In genomic region chr4:59231266-59232055, GRCm38 (mm10) we compare ENCODE assay signal across 12 mouse cellular contexts. TPM values are rescaled to one million over a fixed set of nuclear protein-coding genes. Genes with fewer than 3 reads are reported as not detected.
DNase-seq lines count a peak whose midpoint lies in the region; ATAC-seq and TF ChIP-seq lines count a peak whose summit lies in the region.
"Had no signal": no experiment of that assay in that cellular context is flagged by ENCODE, and none has a peak within 500 bp of the region (broad histone marks: within the 10 kb centered on the region; RNA-seq: fewer than 3 reads in every experiment).

No protein-coding gene starts in this region.

- ATAC-seq in kidney, embryonic 14.5 days (ENCODE audit: low FRiP score, low TSS enrichment), result no peak
- peak; percentile 68 for ATAC-seq in limb, embryonic 13.5 days (ENCODE audit: low FRiP score, low read depth)

- H3K9me3 ChIP-seq in kidney, embryonic 14.5 days (ENCODE audit: control insufficient read depth, low read length), result no peaks in the 10 kb centered on the region
- H3K9me3 ChIP-seq in limb, embryonic 13.5 days, result no peaks in the 10 kb centered on the region

- H3K4me3 ChIP-seq in kidney, embryonic 14.5 days (ENCODE audit: low read length), result no peak overlapping the region
- H3K4me3 ChIP-seq in limb, embryonic 13.5 days, result no peak overlapping the region
- H3K4me3 ChIP-seq in cerebellum, adult 2 months (replicated peaks; ENCODE audit: insufficient read depth, low read depth, low read length), result no peak overlapping the region

- H3K27me3 ChIP-seq in kidney, embryonic 14.5 days (ENCODE audit: control insufficient read depth, insufficient read depth, low read length), result no peaks in the 10 kb centered on the region
- no peaks in the 10 kb centered on the region for H3K27me3 ChIP-seq in limb, embryonic 13.5 days
- no peaks in the 10 kb centered on the region for H3K27me3 ChIP-seq in cerebellum, adult 2 months (ENCODE audit: control insufficient read depth, insufficient read depth, low read length)

- no peak overlapping the region for H3K9ac ChIP-seq in kidney, embryonic 14.5 days (ENCODE audit: low read depth, low read length)
- H3K9ac ChIP-seq in limb, embryonic 13.5 days, result no peak overlapping the region

- WGBS in kidney, embryonic 14.5 days, result 88% methylated on average over 6 of the region's 6 CpGs
- WGBS in limb, embryonic 13.5 days, result 74% methylated on average over 6 of the region's 6 CpGs
- WGBS in cerebellum, adult 2 months, result 72% methylated on average over 6 of the region's 6 CpGs

- H3K4me1 ChIP-seq in kidney, embryonic 14.5 days (ENCODE audit: control insufficient read depth, insufficient read depth, low read length), result no peaks in the 10 kb centered on the region
- H3K4me1 ChIP-seq in limb, embryonic 13.5 days, result peaks cover 4% of the 10 kb centered on the region; the same call in 1 of the 2 replicates
- no peaks in the 10 kb centered on the region for H3K4me1 ChIP-seq in cerebellum, adult 2 months (ENCODE audit: control insufficient read depth, insufficient read depth, low read length)

- H3K4me2 ChIP-seq in kidney, embryonic 14.5 days (replicated peaks; ENCODE audit: low read depth, low read length), result no peak overlapping the region
- no peak overlapping the region for H3K4me2 ChIP-seq in limb, embryonic 13.5 days (replicated peaks)

- H3K27ac ChIP-seq in kidney, embryonic 14.5 days (ENCODE audit: low read depth, low read length), result no peak overlapping the region
- H3K27ac ChIP-seq in limb, embryonic 13.5 days, result peak overlapping the region; percentile 45
- H3K27ac ChIP-seq in cerebellum, adult 2 months (ENCODE audit: insufficient read depth, low read length), result no peak overlapping the region

- no peaks in the 10 kb centered on the region for H3K36me3 ChIP-seq in kidney, embryonic 14.5 days (ENCODE audit: control insufficient read depth, insufficient read depth, low read length)
- H3K36me3 ChIP-seq in limb, embryonic 13.5 days, result 0 out of 2 replicates have a peak, but pooled peaks cover 5% of the 10 kb centered on the region

- no peak for TF ChIP-seq POLR2A in brain, embryonic 14.5 days (IDR thresholded peaks at IDR 0.05; ENCODE audit: borderline replicate concordance, extremely low read depth, insufficient read depth, insufficient read length, poor library complexity, severe bottlenecking)
- no peak for TF ChIP-seq POLR2A in cerebellum, adult 2 months (IDR thresholded peaks at IDR 0.05; ENCODE audit: borderline replicate concordance, insufficient read depth, low read length)

- peak; percentile 32 to 39 for DNase-seq in kidney, postnatal 4 days
- peak; percentile 29 for DNase-seq in CD4-positive helper T cell, adult 2 months (ENCODE audit: low read depth, low spot score)
- peak; percentile 16 for DNase-seq in brain, embryonic 14.5 days (ENCODE audit: low read depth)
- no peak for DNase-seq in cerebellum, adult 2 months
- no peak for DNase-seq in urinary bladder, postnatal 25 days (ENCODE audit: low spot score)
- DNase-seq in right cerebral cortex, adult 2 months (ENCODE audit: low spot score in 2 of 2), result no peak
- DNase-seq: adrenal gland, adult 2 months; cerebellum, adult 11-12 months; kidney, adult 11 months; thymus, adult 2 months had no signal

- no peak for TF ChIP-seq CTCF in brain, embryonic 14.5 days (IDR thresholded peaks at IDR 0.05; ENCODE audit: borderline replicate concordance, extremely low read depth, insufficient read depth, insufficient read length)
- TF ChIP-seq CTCF in cerebellum, adult 2 months (IDR thresholded peaks at IDR 0.05; ENCODE audit: borderline replicate concordance, insufficient read depth, low read depth, low read length), result no peak

RNA-seq across cellular contexts. Expression of gene Ugcg, which starts 42.4 kb away (rescaled TPM):
- polyA plus RNA-seq in kidney, embryonic 14.5 days (2014; fragmentation: Nextera tagmentation; extraction: Ambion mirVana), result 12.7 and 16.0 TPM in 2 replicates
- 60.4 and 68.7 TPM in 2 replicates for polyA plus RNA-seq in brain, embryonic 14.5 days (2012; rRNA removed)
- polyA plus RNA-seq in limb, embryonic 13.5 days (2015; fragmentation: Nextera tagmentation; extraction: Ambion mirVana), result 11.9 and 13.4 TPM in 2 replicates
- 61.1 and 62.0 TPM in 2 replicates for polyA plus RNA-seq in cerebellum, adult 2 months (2012; rRNA removed)

Comparison
In these comparisons a context has a peak if more than half of its experiments do, and no peak if none do; other contexts are left out.
1. DNase-seq: peak in kidney, postnatal 4 days (2 of 2), CD4-positive helper T cell, adult 2 months (single experiment) and brain, embryonic 14.5 days (single experiment); none in cerebellum, adult 2 months (0 of 2), urinary bladder, postnatal 25 days (single experiment) and right cerebral cortex, adult 2 months (0 of 2).